Mouse (Mus musculus) gastrocnemius, adult 2 months (tissue): Measurements from ENCODE around the gene Cacng4. TPM values are rescaled to one million over a fixed set of nuclear protein-coding genes. Genes with fewer than 3 reads are reported as not detected.

Experiments
- DNase-seq: peaks from one replicate; pipeline ENCODE4 v3.0.0; 2022
- H3K27ac ChIP-seq: fragments of 200-600 bp; 2 replicates; pipeline ENCODE4 v1.8.1; 2022; ENCODE audit warnings: mild to moderate bottlenecking
- H3K4me3 ChIP-seq: fragments of 200-600 bp; 2 replicates; pipeline ENCODE4 v1.8.1; 2022; ENCODE audit warnings: mild to moderate bottlenecking, moderate library complexity
- CTCF ChIP-seq: fragments of 200-600 bp; IDR thresholded peaks from 2 replicates; pipeline ENCODE4 v1.8.1; 2022; ENCODE audit warnings: antibody characterized with exemption, mild to moderate bottlenecking, moderate library complexity
- intact Hi-C: fragments of 180-260 bp; cut with DNase I; formaldehyde crosslinking; loops from one replicate; pipeline ENCODE4 v1.15.1; 2025
- total RNA-seq, 2 experiments: library from RNA; stranded (reverse); gene quantifications; 2 replicates each; pipeline ENCODE4 v1.2.3; 2021

Gene Cacng4
- total RNA-seq, 2 experiments from 2014 or later: not detected

DNA sequence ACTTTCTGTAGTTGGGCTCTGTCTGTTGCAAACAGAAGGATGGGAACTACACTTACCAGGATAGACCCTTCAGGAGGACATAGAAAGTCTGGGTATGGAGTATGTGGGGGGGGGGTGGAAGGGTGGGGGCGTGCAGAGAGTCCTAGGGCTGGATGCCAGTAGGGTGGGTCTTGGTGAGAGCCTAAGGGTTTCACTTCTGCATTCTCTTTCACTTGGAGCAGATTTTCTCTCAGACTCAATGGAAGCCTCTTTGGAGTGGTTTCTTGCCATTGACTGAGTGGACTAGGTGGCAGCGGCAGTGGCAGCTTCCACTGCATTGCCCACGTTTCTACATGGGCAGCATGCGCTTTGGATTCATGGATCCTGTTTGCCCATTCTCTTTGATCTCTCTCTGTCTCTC, 94.4 kb downstream of the Cacng4 start:
- no peak overlapping the region for H3K27ac ChIP-seq
- H3K4me3 ChIP-seq: no peak overlapping the region
- intact Hi-C loops: no loop called here
- DNase-seq: no peak
- TF ChIP-seq CTCF: no peak

DNA sequence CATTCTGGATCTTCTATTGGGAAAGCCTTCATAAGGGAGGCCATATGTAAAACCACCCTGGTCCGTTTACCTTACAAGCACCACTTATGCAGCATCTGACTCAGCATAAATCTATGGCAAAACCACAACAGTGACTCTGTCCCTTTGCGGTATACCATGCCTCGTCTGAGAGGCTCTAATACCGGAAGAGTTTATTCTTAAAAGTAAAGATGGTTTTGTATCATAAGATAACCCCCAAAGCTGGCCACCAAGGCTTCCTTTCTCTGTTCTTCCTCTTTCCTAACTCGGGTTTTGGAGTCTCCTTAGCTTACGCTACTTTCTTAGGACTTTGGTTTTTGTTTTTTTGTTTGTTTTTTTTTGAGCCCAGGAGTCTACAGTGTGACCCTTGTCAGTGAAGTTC, 101.0 kb downstream of the Cacng4 start:
- TF ChIP-seq CTCF: no peak
- no peak for DNase-seq
- Histone ChIP-seq H3K27ac (no peak overlapping the region), H3K4me3 (no peak overlapping the region)
- intact Hi-C loops: no loop called here

DNA sequence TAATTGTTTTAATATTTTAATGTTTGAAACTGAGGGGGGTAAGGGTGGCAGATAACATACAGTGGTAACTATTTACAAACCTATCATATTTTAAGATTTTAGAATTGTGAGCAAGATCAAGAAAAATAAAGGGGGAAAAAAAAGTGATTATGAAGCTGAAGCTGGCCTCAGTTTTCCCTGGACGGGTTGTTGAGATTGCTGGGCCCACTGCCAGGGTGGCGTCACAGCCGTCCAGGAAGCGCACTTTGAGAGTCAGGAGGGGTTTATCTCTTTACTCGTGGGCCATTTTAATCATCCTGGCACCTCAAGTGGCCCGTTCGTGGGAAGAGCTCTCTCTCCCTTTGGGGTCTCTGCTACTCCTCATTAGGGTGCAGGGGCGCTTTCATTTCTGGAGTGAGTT, 102.8 kb downstream of the Cacng4 start:
- no peak overlapping the region for H3K4me3 ChIP-seq

DNA sequence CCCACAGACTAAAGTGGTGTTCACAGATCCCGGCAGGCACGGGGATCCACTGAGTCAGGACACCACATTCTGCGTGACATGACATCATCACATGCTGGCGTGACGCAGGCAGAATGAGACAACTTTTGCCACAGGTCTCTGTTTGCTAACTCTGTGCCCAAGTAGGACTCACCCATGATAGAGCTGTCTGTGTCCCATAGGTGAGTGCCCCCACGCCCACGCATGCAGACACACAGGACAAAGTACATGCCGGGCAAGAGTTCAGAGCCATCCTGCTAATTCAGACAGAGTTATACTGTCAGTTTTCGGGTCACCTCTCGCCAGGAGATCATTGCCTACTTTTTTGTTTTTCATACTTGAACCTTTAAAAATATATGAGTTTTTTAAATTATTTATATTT, 105.9 kb downstream of the Cacng4 start:
- no peak overlapping the region for H3K27ac ChIP-seq
- intact Hi-C loops: no loop called here
- DNase-seq: no peak
- H3K4me3 ChIP-seq: no peak overlapping the region
- TF ChIP-seq CTCF: no peak

More for the DNA sequence above, 102.8 kb downstream of the Cacng4 start:
- TF ChIP-seq CTCF: no peak
- H3K27ac ChIP-seq: no peak overlapping the region
- intact Hi-C loops: no loop called here
- DNase-seq: no peak

DNA sequence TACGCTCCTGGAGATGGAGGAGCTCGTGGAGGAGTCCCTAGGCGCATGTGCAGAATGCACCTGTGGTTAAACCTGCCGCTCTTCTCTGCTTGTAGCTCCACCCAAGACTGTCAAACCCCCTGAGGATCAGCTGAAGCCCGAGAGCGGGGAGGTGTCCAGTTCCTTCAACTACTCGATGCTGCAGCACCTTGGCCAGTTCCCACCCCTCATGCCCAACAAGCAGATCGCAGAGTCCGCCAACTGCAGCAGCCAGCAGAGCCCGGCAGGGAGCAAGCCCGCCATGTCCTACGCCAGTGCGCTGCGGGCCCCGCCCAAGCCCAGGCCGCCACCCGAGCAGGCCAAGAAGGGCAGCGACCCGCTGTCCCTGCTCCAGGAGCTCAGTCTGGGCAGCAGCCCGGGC, 108.1 kb downstream of the Cacng4 start:
- DNase-seq: no peak
- no peak for TF ChIP-seq CTCF
- Histone ChIP-seq H3K27ac (no peak overlapping the region), H3K4me3 (no peak overlapping the region)
- intact Hi-C loops: no loop called here

DNA sequence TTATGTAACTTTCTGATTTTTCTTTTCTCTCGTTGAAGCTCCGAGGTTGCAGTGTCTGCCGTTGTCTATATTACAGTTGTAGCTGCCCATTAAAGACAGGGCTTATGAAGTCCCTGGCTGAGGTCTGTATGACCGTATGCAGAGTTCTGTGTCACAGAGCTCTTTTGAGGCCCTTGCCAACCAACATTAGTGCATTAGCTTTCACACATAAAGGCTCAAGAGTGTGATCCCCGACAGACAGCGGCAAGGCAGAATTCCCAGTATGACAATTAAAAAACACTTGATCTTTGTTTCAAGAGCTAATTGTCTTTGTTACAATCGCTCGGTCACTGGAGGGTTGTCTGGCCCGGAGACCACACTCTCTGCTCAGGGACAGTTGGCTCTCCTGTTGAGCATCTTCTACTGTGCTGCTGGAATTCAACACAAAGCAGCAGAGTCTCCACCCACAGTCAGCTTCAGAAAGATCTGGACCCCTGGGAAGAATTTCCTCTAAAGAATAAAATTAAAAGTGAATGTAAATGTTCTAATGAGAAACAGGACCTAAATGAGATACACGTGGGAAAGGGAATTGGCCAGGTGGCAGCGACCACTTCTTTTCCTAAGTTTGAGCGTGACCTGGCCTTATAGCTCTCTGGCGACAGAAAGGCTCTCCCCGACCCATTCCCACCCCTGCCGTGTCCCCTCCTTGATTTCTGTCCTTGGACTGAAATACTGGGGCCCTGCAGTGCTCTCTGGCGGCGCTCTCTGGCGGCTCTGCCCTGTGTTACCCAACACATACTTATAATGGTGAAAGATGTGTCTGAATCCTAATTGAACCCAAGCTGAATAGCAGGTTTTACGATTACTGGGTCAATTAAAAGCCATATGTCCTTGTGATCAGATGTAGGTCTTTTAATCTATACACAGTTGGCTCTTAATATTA, 110.6 kb downstream of the Cacng4 start:
- H3K4me3 ChIP-seq: no peak overlapping the region
- TF ChIP-seq CTCF: no peak
- H3K27ac ChIP-seq: no peak overlapping the region
- intact Hi-C loops: no loop called here
- no peak for DNase-seq

DNA sequence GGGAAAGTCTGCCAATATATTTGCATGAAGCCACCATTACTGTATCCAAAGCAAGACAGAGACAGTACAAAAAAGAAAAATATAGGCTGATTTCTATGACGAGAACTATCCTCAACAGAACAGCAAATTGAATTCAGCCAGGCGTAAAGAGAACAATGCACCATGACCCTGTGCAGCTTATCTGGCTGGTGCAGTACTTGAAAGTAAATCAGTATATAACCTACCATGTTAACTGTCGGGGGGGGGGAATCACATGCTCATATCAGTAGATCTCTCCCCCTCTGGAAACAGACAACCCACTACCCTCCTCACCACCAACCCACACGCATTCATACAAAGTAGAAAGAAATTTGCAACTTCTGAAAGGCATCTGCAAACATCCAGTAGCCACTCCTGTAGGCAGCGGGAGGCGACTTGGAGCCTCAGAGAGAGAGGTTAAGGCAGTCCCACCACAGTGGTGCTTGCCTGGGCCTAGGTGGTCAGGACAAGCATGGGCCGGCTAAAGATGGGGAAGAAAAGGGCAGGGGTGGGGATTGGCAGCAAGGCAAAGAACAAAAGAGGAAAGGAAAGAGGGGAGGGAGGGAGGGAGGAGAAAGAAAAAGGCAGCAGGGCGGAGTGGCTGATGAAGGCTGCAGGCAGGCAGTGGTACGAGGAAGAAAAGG, 111.5 kb downstream of the Cacng4 start:
- no peak for DNase-seq
- TF ChIP-seq CTCF: no peak
- intact Hi-C loops: no loop called here
- Histone ChIP-seq H3K27ac (no peak overlapping the region), H3K4me3 (no peak overlapping the region)

Other genes with a start within 250 kb of the Cacng4 start
- gene Helz, start 246.6 kb downstream of the Cacng4 start, total RNA-seq: 10 to 100 TPM; 16.2 to 21.1 TPM
- 100 to 1,000 TPM; 200 to 381 TPM for gene Cacng1, start 78.0 kb downstream of the Cacng4 start, total RNA-seq
- gene Cacng5, start 120.5 kb upstream of the Cacng4 start, total RNA-seq: under 1 TPM in 1 of 2 experiments, not detected in 1; 0.08 TPM